Mouse (Mus musculus) liver, embryonic 14 days (tissue): ENCODE measurements around the gene Atp6ap1l. TPM values are rescaled to one million over a fixed set of nuclear protein-coding genes. Genes with fewer than 3 reads are reported as not detected.

ENCODE experiments used
- polyA plus RNA-seq: library from polyadenylated mRNA; depleted of rRNA; stranded (reverse); fragments of >200 nt; gene quantifications from 2 replicates; pipeline ENCODE4 v1.2.3, GENCODE M21; 2012; rRNA removed

Atp6ap1l gene
- polyA plus RNA-seq = 0.03 TPM in 1 of 2 replicates, not detected in the other

DNA sequence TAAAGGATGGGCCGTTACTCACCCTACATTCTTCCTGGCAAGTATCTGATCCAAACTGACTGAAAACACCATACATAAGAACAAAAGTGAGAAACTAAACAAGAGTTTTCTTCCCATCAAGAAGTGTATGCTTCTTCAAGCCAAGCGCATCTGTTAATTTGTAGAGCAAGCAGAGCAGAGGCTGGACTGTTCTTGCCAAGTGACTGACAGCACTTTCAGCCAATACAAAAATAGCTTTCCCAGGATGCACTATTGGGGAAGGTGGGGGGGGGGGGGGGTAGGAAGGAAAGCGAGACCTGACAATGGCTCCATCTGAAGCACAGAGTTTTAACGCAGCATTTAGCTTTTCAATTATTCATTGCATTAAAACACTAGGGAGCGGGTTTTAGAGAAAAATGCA is at the start of gene Atp6ap1l:
Gene Atp6ap1l, minus strand, starts transcription at position 180 of the 400 bp plus-strand sequence.

GRCm38 (mm10) chr13:90922751-90923612 is 17.8 kb upstream of the Atp6ap1l start, which contains the start of gene Rps23:
TSS of gene Rps23 (plus strand) at chr13:90922958.

Other genes with a start within 250 kb of the Atp6ap1l start
- 1,142 and 1,200 TPM in 2 replicates for gene Rps23, start 17.6 kb upstream of the Atp6ap1l start, polyA plus RNA-seq